Mouse (Mus musculus): Measurements from ENCODE around the gene Lin52. TPM values are rescaled to one million over a fixed set of nuclear protein-coding genes. Genes with fewer than 3 reads are reported as not detected.

The Lin52 gene
- polyA plus RNA-seq, 1 experiment = 37.1 TPM

DNA sequence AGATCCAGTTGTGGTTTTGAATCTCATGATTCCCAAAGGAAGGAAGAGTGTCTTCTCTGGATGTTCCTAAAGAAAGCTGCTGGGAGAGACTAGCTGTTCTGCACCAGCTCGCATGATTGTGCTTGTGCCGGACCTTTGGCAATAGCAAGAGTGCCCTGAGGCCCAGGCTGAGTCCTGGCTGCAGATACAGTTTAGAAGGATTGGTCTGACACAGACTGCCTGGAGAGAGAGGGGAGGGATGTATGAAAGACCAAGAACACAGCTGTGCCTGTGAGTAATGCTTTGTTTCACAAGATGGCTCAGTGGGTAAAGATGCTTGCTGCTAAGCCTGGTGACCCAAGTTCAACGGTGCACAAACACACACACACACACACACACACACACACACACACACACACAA, 11.6 kb downstream of the Lin52 start:
- DNase-seq (ENCODE audit: extremely low spot score in 1 of 2, low spot score in 1 of 2) = no peak

- peak in 1 of 2 experiments; percentile 81 for DNase-seq (ENCODE audit: extremely low spot score in 1 of 2, low spot score in 1 of 2)
These were observed 17.5 kb downstream of the Lin52 start for GRCm38 (mm10) chr12:84468701-84469100.

DNA sequence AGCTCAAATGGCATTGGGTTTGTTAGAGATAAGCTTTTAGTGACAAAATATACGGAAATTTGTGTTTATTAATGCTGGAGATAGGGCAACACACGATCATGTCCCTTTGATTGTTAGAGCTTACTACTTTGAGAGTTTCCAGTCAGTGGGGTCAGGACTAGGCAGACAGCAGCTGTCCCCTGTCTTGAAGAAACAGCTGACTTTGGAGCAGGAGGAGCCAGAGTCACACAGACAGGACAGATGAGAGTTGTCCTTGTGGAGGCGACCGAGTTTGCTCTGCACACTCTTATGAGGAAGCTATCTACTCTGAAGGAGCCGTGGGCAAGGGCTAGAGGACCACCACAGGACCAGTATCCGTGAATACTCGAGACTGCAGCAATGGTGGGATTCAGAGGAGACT, 27.7 kb downstream of the Lin52 start:
- DNase-seq (ENCODE audit: extremely low spot score in 1 of 2, low spot score in 1 of 2) = no peak

DNA sequence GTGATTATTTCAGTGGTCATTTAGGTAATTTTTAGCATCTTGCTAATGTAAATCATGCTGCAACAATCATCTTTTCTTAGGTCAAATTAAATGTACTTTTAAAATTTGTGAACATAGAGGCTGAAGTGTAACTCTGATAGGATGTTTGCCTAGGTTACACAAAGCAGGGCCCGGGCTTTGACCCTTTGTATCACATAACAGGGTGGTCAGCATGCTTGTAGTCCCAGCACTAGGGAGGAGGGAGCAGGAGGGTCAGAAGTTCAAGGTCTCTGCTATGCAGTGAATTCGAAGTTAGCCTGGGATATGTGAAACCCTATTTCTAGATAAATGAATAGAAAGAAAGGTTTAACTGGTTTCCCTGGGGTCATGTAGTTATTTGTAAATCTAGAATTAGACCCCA, 30.0 kb downstream of the Lin52 start:
- no peak for DNase-seq (ENCODE audit: extremely low spot score in 1 of 2, low spot score in 1 of 2)

GRCm38 (mm10) chr12:84482778-84483585, 31.8 kb downstream of the Lin52 start:
- DNase-seq (ENCODE audit: extremely low spot score in 1 of 2, low spot score in 1 of 2) = no peak

DNA sequence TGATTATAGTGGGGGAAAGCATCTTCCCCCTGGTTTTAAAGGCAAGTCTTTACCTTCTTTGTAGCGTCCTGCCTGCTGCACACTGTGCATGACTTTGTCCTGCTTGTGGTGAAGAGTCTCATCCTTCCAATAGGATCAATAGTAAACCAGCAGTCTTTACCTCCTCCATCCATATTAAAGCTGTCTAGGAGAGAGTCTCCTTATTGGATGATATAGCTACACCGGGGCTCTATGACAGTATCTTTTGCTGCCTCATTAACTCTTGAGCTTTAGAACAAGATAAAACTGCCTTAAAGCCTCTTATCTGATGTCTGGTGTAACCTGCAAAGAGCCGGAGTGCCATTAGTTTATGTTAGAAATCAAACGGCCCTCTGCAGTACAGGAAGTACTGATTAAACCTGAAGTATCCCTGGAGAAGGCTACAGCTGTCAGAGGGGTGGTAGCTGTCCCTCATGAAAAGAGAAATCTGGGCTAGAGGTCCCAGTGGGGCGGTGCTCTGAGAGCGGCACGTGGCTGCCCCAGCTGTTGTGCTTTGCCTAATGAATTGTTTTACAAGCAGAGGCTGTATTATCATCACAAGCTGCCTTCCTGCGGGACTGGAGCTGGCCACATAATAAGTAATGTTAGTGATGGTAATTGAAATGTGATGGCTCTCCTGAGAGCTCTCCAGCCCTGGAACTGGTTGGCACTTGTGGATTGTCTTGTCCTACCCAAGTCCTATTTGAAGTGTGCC, 36.3 kb downstream of the Lin52 start:
- no peak for DNase-seq (ENCODE audit: extremely low spot score in 1 of 2, low spot score in 1 of 2)

DNA sequence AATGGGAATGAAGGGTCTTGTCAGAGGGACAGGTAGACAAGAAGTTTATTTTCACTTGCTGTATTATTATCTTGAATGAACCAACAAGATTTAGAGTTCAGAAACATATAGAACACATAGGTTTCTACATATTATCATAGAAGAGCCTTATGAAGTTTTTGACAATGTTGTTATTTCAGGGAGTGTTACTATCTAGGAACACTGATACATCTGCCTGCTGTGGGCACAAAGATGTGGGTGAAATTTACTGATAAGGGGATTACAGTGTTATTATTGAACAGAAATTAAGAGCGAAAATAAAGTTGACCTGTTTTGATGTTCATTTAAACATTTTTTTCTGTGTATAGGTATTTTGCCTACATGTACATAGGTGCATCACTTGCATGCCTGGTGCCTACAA, 45.6 kb downstream of the Lin52 start:
- no peak for DNase-seq (ENCODE audit: extremely low spot score in 1 of 2, low spot score in 1 of 2)

DNA sequence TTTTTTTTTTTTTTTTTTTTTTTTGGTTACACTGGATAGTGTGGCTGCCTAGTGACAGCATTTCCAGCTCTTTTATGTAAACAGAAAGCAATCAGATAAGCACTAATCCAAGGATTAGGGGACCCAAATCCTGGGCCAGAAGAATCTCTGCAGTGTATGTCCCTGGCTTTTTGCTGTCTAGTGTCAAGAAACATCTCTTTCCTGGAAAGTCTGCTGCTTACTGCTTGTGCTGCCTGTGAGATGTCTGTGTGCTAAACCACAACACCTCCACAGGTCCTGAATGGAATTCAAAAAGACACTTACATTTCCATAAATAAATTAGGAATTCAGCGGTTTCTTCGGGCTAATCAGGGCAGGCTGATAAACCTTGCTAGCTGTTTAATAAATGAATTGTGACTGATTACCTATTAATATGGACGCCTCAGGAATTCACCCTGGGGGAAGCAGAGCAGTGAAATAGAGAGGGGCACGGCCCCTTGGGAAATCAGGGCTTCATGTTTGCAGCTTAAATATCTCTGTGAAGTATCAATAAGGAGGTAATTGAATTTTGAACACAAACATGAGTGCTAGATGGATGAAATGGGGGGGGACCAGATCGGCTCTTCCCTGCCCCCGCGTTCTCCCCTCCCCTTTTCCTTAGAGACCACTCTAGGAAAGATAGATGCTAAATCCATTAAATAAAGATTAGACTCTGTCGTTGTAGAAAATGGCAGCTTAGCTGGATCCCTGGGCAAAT, 49.5 kb downstream of the Lin52 start:
- DNase-seq (ENCODE audit: extremely low spot score in 1 of 2, low spot score in 1 of 2) = no peak

DNA sequence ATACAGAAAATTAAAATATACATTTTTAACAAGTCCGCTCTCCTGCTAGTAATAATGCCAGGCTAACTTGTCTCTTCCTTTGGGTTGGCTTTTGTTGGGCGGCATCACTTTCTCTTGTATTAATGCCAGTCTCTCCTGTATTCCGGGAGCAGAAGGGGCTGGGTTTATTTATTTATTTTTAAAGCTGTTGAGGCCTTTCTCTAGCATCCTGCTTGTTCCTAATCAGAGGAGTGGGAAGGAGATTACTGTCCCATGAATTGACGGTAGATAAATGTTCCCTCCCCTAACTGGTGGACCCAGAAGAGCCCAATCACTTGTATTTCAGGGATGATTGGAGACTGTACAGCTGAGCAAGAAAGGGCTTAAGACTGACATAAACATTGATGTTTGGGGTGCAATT, 50.1 kb downstream of the Lin52 start:
- DNase-seq (ENCODE audit: extremely low spot score in 1 of 2, low spot score in 1 of 2) = no peak

- DNase-seq (ENCODE audit: extremely low spot score in 1 of 2, low spot score in 1 of 2) = no peak
These were observed 55.6 kb downstream of the Lin52 start for GRCm38 (mm10) chr12:84506856-84507255.

DNA sequence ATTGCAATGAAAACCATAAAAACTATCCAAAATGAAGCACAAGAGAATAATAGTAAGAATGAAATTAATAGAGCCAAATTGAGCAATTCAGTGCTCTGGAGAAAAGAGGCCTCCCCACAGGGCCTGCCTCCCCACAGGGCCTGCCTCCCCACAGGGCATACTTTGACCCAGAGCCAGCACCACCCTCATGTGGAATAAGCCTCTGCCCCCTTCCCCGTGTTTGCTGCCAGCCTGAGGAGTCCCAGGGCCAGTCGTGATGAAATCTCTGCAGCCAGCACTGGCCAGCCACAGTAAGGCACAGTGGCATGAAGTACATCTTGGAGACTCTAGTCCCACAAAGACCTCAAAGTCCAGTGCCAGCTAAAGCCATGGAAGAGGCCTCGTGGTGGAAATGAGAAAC, 60.8 kb downstream of the Lin52 start:
- no peak for DNase-seq (ENCODE audit: extremely low spot score in 1 of 2, low spot score in 1 of 2)

GRCm38 (mm10) chr12:84515486-84515885, 64.3 kb downstream of the Lin52 start:
- DNase-seq (ENCODE audit: extremely low spot score in 1 of 2, low spot score in 1 of 2) = no peak

DNA sequence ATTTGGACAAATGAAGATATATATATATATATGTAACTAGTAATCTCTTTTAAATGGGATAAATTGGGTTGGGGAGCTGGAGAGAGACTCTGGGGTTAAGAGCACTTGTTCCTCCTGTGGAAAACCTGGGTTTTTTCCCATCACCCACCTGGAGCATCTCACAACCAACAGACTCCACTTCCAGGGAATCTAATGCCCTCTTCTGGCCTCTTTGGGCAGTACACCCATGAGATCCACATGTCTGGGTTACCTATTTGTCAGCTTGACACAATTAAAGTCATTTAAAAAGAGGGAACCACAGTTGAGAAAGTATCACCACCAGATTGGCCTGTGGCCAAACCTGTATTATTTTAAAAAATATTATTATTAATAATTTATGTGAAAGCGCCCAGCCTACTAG, 65.4 kb downstream of the Lin52 start:
- DNase-seq (ENCODE audit: extremely low spot score in 1 of 2, low spot score in 1 of 2) = no peak

DNA sequence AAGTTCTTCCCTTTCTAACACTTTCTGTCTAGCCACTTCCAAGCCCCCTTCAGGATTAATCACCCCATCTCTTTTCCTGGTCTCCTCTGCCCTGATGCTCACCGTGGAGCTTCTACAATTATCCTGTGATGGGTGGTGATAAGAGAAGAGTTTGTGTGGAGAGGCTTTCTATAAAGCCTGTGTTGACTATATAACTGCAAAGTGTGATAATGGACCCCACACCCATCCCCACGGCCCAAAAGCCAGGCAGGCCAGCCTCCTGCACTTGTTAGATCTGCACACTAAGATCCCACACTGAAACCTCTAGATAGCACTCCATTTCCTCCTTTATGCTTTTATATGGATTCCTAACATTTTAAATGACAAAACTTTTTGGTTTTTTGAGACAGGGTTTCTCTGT, 66.8 kb downstream of the Lin52 start:
- DNase-seq (ENCODE audit: extremely low spot score in 1 of 2, low spot score in 1 of 2) = no peak

DNA sequence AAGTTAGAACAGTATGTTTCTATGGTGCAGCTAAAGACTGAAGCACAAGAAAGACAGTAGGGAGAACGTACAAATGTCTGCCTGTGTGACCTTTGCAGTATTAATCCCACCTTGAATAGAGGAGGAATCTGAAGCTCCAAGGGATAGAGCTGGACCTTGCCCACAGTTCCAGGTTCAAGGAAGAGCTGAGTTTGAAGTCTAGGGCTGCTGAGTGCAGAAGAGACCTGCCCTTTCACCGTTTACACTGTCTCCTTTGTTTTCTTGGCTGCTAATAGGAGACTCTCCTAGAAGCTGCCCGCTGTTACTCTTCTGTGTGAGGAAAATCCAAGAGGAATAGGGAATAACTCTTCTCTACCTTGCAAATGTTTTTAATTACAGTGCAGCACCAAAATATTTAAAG, 72.5 kb downstream of the Lin52 start:
- DNase-seq (ENCODE audit: extremely low spot score in 1 of 2, low spot score in 1 of 2) = no peak

GRCm38 (mm10) chr12:84524147-84525050, 73.2 kb downstream of the Lin52 start:
- no peak for DNase-seq (ENCODE audit: extremely low spot score in 1 of 2, low spot score in 1 of 2)

DNA sequence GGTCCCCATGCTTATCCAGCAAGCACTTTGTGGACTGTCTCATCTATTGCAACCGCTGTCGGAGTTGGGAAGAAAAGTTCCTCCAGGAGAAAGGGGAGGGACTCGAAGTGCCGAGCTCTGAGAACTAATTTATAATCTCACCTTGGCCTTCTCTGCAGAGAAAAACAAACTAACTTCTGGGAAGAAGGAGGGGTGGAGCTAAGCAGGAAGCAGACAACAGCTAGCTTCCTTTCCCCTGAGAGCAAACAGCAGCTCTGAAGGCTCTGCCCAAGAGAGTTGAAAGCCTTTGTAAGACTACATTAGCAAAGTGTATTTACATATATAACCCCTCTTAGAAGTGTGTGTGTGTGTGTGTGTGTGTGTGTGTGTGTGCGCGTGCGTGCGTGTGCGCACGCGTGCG, 74.2 kb downstream of the Lin52 start:
- no peak for DNase-seq (ENCODE audit: extremely low spot score in 1 of 2, low spot score in 1 of 2)

DNA sequence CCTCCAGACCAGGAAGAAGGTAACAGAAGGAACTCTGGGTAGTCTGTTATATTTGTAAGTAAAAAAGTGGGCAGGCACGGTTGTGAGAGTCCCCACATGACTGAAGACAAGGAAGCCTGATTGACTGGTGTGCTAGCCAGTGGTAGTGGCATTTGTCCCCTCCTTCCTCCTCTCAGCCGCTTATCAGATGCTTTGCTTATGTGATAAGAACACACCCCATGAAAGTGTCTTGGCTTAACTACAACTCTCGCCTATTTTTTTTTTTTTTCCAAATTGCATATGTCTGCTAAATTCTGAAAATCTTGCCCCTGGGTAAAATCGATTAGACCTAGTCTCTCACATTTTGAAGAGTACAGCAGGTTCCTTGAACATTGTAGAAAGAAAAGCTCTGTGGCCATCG, 79.2 kb downstream of the Lin52 start:
- DNase-seq (ENCODE audit: extremely low spot score in 1 of 2, low spot score in 1 of 2) = no peak

- DNase-seq (ENCODE audit: extremely low spot score in 1 of 2, low spot score in 1 of 2) = peak; percentile 28 to 37
These were observed 80.9 kb downstream of the Lin52 start for GRCm38 (mm10) chr12:84531906-84532829.

All from frontal cortex, adult 2 months (tissue).